Mouse (Mus musculus): Measurements from ENCODE around the gene Hbs1l.

Gene Hbs1l

DNA sequence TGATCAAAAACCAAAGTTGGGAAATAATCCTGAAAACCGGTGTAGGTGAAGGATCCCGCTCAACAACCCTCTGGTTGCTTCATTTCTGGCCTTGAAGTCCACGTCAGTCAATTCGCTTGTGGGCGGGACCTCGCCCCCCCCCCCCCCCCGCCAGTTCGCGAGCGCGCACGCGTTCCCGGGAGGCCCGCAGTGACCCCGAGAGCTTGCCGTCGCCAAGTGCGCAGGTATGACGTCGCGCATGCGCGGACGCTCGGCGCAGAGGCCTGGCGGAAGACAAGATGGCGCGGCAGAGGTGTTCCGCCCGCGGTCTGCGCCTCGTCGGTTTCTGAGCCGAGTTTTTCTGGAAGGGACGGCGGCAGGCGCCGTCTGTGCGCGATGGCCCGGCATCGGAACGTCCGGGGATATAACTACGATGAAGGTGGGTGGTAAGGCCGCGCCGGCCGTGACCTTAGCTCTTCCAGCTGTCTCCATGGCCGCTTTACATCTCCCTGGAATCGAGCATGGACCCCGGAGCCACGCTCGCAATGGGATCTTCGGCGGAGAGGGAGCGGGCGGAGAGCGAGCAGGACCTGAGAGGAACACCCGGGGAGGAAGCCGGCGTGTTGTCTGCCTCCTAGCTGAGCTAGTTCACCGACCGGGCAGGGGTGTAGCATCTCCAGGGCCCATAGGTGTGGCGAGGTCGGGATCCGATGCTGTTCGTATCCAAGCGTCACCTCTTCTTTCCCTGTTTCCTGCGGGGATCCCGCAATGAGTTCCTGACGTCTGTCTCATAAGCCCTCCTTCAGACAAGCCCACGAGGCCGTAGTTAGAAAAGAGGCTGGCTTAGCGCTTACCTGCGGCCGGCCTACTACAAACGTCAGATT is at the start of gene Hbs1l:
Hbs1l (plus strand) TSS at position 221 of the 863 bp plus-strand sequence.
- peak; percentile 86 for DNase-seq

- no peak for DNase-seq
Observed at GRCm38 (mm10) chr10:21248556-21248955, 47.2 kb upstream of the Hbs1l start.

DNA sequence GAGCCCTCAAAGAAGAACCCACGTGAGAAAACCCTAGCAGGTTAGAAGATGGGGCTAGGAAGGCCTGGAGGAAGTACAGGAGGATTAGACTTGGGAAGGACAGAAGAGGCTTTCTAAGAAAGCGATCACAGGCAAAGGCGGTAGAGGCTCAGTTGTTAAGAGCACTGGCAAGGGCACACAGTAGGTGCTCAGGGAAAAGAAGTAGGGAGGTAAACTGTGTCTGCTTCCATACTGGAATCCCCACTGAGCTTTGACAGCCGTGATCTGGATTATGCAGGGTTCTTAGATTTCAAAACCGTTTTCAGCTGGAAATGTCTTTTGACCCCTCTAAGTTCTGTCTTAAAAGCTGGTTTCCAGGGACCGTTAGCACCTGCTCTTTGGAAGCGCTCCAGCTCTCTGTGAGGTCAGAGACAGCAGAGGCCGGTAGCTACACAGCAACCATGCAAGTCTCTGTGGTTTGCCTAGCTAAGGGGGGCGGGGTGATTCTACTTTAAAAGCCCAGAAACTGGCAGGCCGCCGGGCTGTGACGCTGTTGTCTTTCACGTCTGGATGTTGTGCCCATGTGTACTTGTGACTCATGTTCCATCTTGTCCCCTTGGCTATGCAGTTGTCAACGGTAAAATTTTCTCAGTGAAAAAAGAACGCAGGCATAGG is 43.8 kb upstream of the Hbs1l start:
- DNase-seq = peak; percentile 25 to 28

DNA sequence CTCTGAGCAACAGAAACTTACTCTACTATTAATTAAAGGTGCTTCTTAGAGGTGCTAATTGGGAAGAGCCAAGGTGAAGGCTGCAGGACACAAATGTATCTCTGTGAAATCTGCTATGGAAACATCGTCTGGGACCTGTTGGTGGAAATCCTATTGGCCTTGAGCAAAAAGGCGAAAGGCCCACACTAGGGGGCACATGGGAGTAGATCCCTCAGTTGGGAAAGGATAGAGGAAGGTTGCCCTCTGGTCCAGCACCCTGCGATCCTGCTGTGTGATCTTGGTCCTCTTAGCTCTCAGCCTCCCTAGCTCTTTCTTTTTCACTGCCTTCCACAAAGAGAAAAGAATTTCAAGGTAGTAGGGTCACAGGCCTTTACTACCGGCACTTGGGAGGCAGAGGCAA is 43.0 kb upstream of the Hbs1l start:
- DNase-seq = no peak

- DNase-seq = no peak
Observed at GRCm38 (mm10) chr10:21254266-21255140, 41.3 kb upstream of the Hbs1l start.

GRCm38 (mm10) chr10:21257244-21257643 is 38.5 kb upstream of the Hbs1l start:
- DNase-seq = no peak

DNA sequence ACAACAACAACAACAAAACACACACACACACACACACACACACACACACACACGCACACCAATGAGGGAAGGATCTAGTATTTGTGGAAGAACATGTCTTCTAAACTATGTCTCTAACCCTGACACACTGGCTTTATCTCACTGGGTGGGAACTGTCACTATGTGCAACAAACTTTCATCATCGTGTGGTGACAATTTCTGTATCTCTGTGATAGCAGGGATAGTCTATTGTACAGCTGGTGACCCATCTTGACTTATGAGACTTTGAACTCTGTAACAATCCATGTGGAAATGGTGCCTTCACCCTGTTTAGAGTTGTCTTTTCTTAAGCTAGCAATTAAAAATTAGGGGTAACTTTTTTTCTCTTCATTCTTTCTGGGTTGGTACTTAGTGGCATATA is 36.1 kb upstream of the Hbs1l start:
- no peak for DNase-seq

DNA sequence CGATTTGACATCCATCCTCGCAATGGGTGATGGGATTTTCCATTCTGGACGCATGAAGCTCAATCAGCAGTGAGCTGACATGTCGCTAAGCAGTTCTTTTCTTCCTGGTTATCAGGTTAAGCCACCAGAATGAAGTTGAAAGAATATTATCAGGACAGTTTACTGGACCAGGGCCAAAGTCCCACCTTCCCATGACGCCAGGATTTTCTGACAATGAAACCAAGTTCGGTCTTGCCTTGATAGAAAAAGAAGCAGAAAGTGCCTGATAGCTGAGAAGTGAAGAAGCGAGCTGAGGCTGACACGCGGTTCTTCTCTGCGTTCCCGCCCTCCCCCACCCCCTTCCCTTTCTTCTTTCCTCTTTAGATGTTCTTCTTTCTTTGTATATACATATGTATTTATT is 30.6 kb upstream of the Hbs1l start:
- DNase-seq = no peak

GRCm38 (mm10) chr10:21267452-21267851 is 28.3 kb upstream of the Hbs1l start:
- no peak for DNase-seq

DNA sequence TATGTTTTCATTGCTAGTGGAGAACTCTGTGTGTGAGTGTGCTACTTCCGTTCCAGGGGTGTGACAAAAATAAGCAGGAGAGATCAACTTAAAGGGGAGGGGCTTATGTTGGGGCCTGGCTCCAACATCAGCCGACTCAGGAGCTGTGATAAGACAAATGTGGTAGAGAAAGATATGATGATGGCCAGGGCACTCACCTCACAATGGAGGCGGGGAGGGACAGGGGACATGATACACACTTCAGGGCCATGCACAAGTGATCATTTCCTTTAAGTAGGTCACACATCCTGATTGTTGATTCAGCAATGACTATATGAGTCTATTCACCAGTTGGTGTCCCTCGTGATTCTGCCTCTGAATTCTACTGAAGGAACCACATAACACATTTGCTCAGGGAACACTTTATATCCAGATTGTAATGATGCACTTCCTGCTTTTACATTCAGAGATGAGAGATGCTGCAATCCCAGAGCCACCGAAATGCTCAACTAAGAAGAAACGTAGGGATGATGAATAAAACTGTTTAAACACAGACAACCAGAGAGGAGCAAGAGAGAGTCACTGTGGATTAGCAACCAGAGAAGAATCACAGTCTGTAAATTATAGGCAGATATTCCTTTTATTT is 26.9 kb upstream of the Hbs1l start:
- no peak for DNase-seq

DNA sequence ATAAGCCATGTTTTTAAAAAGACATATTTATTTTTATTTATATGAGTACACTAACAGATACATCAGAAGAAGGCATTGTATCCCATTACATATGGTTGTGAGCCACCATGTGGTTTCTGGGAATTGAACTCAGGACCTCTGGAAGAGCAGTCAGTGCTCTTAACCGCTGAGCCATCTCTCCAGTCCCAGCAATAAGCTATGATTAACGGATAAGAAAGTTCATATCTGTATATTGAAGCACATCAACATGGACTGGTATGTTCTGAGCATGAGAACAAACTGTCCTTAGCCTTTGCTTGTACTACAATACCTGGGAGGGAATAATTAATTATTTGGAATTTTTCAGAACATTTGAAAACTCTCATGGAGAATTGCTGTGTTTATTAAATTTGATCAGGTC is 25.9 kb upstream of the Hbs1l start:
- no peak for DNase-seq

- no peak for DNase-seq
Observed at GRCm38 (mm10) chr10:21270905-21271304, 24.9 kb upstream of the Hbs1l start.

GRCm38 (mm10) chr10:21271310-21271709 is 24.5 kb upstream of the Hbs1l start:
- no peak for DNase-seq

DNA sequence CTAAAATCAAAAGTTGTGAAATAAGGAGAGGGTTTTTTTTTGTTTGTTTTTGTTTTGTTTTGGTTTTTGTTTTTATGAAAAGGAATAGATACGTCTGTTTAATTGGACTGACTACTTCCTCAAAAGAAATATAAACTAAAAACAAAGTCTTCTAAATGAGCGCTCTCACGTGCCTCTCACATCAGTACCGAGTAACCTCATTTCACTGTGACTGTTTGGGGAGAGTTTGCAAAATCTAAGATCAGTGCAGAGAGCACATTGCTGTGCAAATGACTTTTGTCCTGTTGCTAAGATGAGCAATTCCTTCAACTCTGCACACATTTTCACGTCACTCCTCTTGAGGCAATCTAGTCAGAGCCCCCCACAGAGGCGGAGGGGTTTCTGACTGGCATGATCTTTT is 24.0 kb upstream of the Hbs1l start:
- no peak for DNase-seq

GRCm38 (mm10) chr10:21287243-21288127 is 8.3 kb upstream of the Hbs1l start:
- DNase-seq = no peak

GRCm38 (mm10) chr10:21291228-21291627 is 4.6 kb upstream of the Hbs1l start:
- no peak for DNase-seq

GRCm38 (mm10) chr10:21294217-21294616 is 1.6 kb upstream of the Hbs1l start:
- DNase-seq = no peak

DNA sequence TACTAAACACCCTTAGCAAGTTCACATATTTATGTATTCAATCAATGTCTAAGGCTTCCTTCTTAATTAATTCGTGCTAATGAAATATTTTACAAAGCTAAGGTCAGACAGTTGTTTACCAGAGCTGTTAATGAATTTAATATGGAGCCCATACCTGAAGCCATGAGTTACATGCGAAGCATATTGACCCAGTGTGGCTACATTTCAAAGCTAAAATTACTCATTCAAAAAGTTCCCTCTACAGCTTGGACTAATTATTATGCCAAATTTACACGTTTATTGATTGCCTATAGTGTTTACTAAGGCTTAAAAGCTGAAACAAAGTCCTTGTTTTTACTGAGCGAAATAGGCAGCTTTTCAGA is 401 bp upstream of the Hbs1l start:
- no peak for DNase-seq

DNA sequence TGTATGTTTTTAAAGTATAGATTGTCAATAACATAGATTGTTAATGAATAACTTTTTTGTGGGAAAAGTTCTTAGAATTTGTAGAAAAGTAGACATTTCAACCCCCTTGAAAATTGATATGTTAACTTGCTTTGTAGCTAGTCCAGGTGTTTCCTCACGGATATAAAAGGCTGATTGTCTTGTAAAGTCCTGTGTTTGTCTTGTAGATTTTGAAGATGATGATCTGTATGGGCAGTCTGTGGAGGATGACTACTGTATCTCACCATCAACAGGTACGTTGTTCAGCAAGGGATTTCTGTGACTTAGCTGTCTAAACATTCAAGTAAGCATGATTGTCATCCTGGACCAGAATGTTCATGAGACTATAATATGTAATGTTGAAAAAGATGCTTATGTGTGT is 3.2 kb downstream of the Hbs1l start:
- DNase-seq = no peak

GRCm38 (mm10) chr10:21301822-21302221 is 6.0 kb downstream of the Hbs1l start:
- DNase-seq = no peak

DNA sequence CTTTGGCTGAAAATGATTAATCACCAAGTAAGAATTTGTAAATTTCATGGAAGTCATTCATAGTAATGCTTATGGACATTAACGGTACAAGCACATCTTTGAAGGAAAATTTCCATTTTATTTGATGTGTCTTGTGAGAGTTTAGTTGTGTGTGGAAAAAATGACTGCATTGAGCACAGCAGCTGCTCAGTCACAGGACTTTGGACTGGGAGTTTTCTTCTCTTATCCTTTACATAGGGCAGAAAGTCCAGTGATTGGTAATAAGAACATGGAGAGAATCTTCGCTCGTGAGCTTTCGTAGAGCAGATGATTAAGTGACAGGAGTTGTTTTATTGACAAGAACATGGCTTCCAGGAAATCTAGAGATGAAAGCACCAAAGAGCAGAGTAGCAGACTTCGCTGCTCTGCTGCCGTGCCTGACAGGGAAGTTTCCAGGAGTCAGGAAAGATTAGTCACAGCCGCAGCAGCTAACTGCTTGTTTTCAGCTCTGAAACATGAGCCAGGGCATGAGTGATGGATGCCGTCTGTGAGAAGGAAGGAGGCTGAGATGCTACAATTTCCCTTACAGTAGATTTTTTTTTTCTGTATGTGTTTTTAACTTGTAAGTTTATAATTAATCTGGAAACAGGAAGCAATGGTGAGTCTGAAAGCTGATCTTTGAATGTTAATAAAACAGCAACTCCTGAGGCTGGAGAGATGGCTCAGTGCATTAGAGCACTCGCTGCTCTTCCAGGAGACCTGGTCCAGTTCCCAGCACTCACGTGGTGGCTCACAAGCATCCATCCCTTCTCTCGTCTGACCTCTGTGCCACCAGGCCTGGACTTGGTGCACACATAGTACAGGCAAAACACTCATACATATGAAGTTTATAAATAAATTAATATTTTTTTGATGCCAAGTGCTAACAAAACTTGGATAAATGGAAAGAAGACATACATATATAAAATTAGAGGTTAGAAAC is 9.2 kb downstream of the Hbs1l start:
- DNase-seq = no peak
